18 mouse cellular contexts compared by ENCODE assay signal in the genomic region with DNA sequence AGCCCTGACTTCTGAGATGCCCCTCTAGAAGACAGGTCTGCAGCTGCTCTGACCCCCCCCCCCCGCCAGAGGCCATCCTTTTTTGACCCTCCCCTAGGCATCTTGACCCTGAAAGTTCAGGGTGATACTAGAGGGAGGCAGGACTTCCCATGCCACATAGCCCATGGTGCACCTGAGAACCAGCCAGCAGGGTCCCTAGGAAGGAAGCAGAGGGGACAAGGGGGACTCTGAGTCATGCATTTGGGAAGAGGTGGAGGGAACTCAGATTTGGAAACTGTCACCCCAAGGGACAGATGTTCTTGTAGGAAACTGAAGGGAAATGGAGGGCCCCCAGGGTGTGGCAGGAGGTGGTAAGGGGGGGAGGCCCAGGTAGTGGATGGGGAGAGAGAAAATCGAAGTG. TPM values are rescaled to one million over a fixed set of nuclear protein-coding genes. Genes with fewer than 3 reads are reported as not detected.
A peak's percentile ranks its signal among the peaks of the same experiment; 100 is the strongest.
DNase-seq lines count a peak whose midpoint lies in the region; ATAC-seq lines count a peak whose summit lies in the region.
"Had no signal": no experiment of that assay in that cellular context is flagged by ENCODE, and none has a peak within 500 bp of the region (broad histone marks: within the 10 kb centered on the region; RNA-seq: fewer than 3 reads in every experiment).

No protein-coding gene starts in this region.

- no peak overlapping the region for H3K4me3 ChIP-seq in neural tube, embryonic 11.5 days (ENCODE audit: low read depth, low read length)
- 0 out of 2 replicates have a peak overlapping the region, but pooled peaks have one; percentile 16 for H3K4me3 ChIP-seq in midbrain, embryonic 12.5 days
- H3K4me3 ChIP-seq: liver, embryonic 12.5 days had no signal

- WGBS in neural tube, embryonic 11.5 days = 31% methylated on average over 2 of the region's 2 CpGs
- 13% methylated on average over 2 of the region's 2 CpGs for WGBS in midbrain, embryonic 12.5 days

- H3K27ac ChIP-seq in neural tube, embryonic 11.5 days (ENCODE audit: low read depth, low read length) = peak overlapping the region; percentile 92; the same call in 1 of the 2 replicates
- H3K27ac ChIP-seq in midbrain, embryonic 12.5 days (replicated peaks) = peak overlapping the region; percentile 94
- H3K27ac ChIP-seq: kidney, postnatal 0 days; liver, embryonic 12.5 days had no signal

- H3K9ac ChIP-seq in neural tube, embryonic 11.5 days (ENCODE audit: low read length) = no peak overlapping the region; the same call in 1 of the 2 replicates
- H3K9ac ChIP-seq in midbrain, embryonic 12.5 days (replicated peaks) = peak overlapping the region; percentile 35
- H3K9ac ChIP-seq: liver, embryonic 12.5 days had no signal

- peaks cover 24% of the 10 kb centered on the region for H3K4me1 ChIP-seq in neural tube, embryonic 11.5 days (ENCODE audit: control insufficient read depth, insufficient read depth, low read length)
- H3K4me1 ChIP-seq in midbrain, embryonic 12.5 days = peaks cover 40% of the 10 kb centered on the region
- H3K4me1 ChIP-seq: liver, embryonic 12.5 days had no signal

- ATAC-seq in neural tube, embryonic 11.5 days (ENCODE audit: insufficient read depth, low FRiP score, low TSS enrichment) = no peak
- no peak for ATAC-seq in midbrain, embryonic 12.5 days (ENCODE audit: low FRiP score, low read depth)
- ATAC-seq: liver, embryonic 12.5 days had no signal

- peak; percentile 67 for DNase-seq in cerebellum, adult 9-11 months
- DNase-seq in cerebellum, postnatal 36 days = no peak
- no peak for DNase-seq in neural tube, embryonic 11.5 days (ENCODE audit: low spot score)
- no peak for DNase-seq in neural tube, embryonic 10.5 days (ENCODE audit: extremely low spot score, low spot score)
- no peak for DNase-seq in c-Kit-positive CD71-positive TER-119-positive erythroid progenitor cells, embryonic 14.5 days (ENCODE audit: low spot score)
- DNase-seq in adrenal gland, postnatal 4 days (ENCODE audit: low spot score in 2 of 2) = no peak
- no peak for DNase-seq in thymus, postnatal 0 days (ENCODE audit: low spot score)
- DNase-seq: lung, postnatal 36 days had no signal

- H3K36me3 ChIP-seq in neural tube, embryonic 11.5 days (ENCODE audit: control insufficient read depth, insufficient read depth, low read length) = no peaks in the 10 kb centered on the region
- 0 out of 2 replicates have a peak, but pooled peaks cover under 1% of the 10 kb centered on the region for H3K36me3 ChIP-seq in midbrain, embryonic 12.5 days
- H3K36me3 ChIP-seq: liver, embryonic 12.5 days had no signal

- H3K4me2 ChIP-seq in neural tube, embryonic 11.5 days (ENCODE audit: low read depth) = peak overlapping the region; percentile 35
- peak overlapping the region; percentile 54 for H3K4me2 ChIP-seq in midbrain, embryonic 12.5 days (replicated peaks)

- no peaks in the 10 kb centered on the region for H3K27me3 ChIP-seq in neural tube, embryonic 11.5 days (ENCODE audit: control insufficient read depth, insufficient read depth, low read length)
- H3K27me3 ChIP-seq in midbrain, embryonic 12.5 days = peaks cover 48% of the 10 kb centered on the region

- no peaks in the 10 kb centered on the region for H3K9me3 ChIP-seq in neural tube, embryonic 11.5 days (ENCODE audit: control insufficient read depth, low read length)
- H3K9me3 ChIP-seq in midbrain, embryonic 12.5 days = no peaks in the 10 kb centered on the region
- H3K9me3 ChIP-seq: liver, embryonic 12.5 days had no signal

RNA-seq across cellular contexts. Expression of gene Gm13090, which starts 49.2 kb away (rescaled TPM):
- polyA plus RNA-seq in neural tube, embryonic 11.5 days (2014; fragmentation: Nextera tagmentation; extraction: Ambion mirVana) = 0.54 TPM in 1 of 2 replicates, not detected in the other
- 0.43 TPM in 1 of 2 replicates, not detected in the other for polyA plus RNA-seq in midbrain, embryonic 12.5 days (2016; fragmentation: Nextera tagmentation; extraction: Ambion mirVana)
- total RNA-seq in adrenal gland, postnatal 4 days (2021) = not detected
- not detected in 2 replicates for polyA plus RNA-seq in thymus, postnatal 0 days (2015; fragmentation: Nextera tagmentation; extraction: Ambion mirVana)
- total RNA-seq: hematopoietic stem cell, adult 5-6 weeks; left cerebral cortex, adult 8-10 months; MEL; neutrophil, adult 5-6 weeks had no signal
- polyA plus RNA-seq: embryonic facial prominence, embryonic 11.5 days; frontal cortex, adult 2 months; liver, embryonic 12.5 days; small intestine, adult 2 months had no signal
